Mouse (Mus musculus) cerebellum, adult 2 months (tissue): ENCODE data around the gene Olfr733. TPM values are rescaled to one million over a fixed set of nuclear protein-coding genes. Genes with fewer than 3 reads are reported as not detected.

Experiments
- DNase-seq, 2 experiments: peaks; one replicate each; pipeline ENCODE4 v3.0.0; 2021
- H3K27ac ChIP-seq: fragments of 200-500 bp; 2 replicates; pipeline ENCODE4 v1.5.1; 2012; ENCODE audit warnings: low read length, control low read depth, inconsistent platforms; ENCODE audit not compliant: insufficient read depth
- H3K27me3 ChIP-seq: fragments of 200-500 bp; 2 replicates; pipeline ENCODE4 v1.6.1; 2012; ENCODE audit warnings: inconsistent platforms, mild to moderate bottlenecking, low read length, moderate library complexity; ENCODE audit not compliant: control insufficient read depth, insufficient read depth
- H3K4me1 ChIP-seq: fragments of 200-500 bp; 2 replicates; pipeline ENCODE4 v1.6.1; 2011; ENCODE audit warnings: low read length; ENCODE audit not compliant: control insufficient read depth, insufficient read depth
- H3K4me3 ChIP-seq: fragments of 200-500 bp; replicated peaks from 2 replicates; pipeline ENCODE3; 2011; ENCODE audit warnings: mild to moderate bottlenecking, low read depth, low read length, control low read depth; ENCODE audit not compliant: insufficient read depth
- CTCF ChIP-seq: fragments of 200-500 bp; IDR thresholded peaks from 2 replicates; pipeline ENCODE4 v1.5.1; 2011; ENCODE audit warnings: low read depth, mild to moderate bottlenecking, control low read depth, low read length, moderate library complexity, borderline replicate concordance; ENCODE audit not compliant: insufficient read depth
- POLR2A ChIP-seq: fragments of 200-500 bp; IDR thresholded peaks from 2 replicates; pipeline ENCODE4 v1.6.1; 2011; ENCODE audit warnings: low read length, control low read depth, borderline replicate concordance; ENCODE audit not compliant: insufficient read depth
- WGBS: fragments of 180-500 bp; shearing (Covaris S2); methylation state at CpG from one replicate; pipeline ENCODE4 v1.1.7; 2018; 5-methylcytosine and 5-hydroxymethylcytosine counted together
- polyA plus RNA-seq: library from polyadenylated mRNA; depleted of rRNA; stranded (reverse); fragments of >200 nt; gene quantifications from 2 replicates; pipeline ENCODE4 v1.2.3, GENCODE M21; 2012; rRNA removed

Olfr733 gene
- polyA plus RNA-seq: not detected in 2 replicates

DNA sequence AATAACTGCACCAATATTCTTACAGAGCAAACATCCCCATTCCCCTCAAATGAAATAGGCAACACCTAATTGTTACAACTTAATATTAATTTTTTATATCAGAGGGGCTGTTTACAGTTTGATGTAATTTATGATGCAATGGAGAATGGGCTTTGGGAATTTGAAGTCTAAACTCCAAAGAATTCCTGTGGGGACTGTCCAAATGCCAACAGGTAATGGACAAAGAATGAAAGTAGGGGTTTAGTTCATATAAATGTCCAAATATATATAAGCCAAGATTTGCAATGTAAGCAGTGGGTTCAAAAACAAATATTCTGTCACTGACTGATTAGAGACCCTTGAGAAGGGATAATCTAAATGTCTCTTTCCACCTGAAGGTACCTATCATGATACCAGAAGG, at the start of gene Olfr733:
Olfr733 (minus strand) TSS at position 101 of the 400 bp plus-strand sequence.
- no peak for DNase-seq
- no peak for TF ChIP-seq CTCF
- TF ChIP-seq POLR2A: no peak
- no peak within 1 kb of the TSS for H3K4me3 ChIP-seq
- H3K27ac ChIP-seq: no peak within 1 kb of the TSS
- H3K27me3 ChIP-seq: no peaks in the 10 kb centered on the region
- no peaks in the 10 kb centered on the region for H3K4me1 ChIP-seq

DNA sequence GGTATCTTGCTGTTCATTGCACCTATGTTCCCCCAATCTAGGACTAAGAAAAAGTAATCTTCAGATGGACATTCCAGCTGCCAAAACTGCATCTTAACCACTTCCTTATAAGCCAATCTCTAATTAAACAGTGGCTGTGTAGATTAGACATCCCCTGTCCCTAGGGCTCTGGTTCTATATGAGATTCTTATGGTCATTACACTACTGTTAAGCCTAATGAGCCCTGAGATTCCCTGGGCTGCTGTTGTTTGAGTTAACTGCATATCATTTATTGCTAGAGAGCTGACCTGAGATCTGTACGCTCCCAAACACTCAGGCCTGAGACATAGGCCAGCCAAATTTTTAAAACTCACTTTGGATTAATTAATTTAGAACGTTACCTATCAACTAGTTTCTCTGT, 47.5 kb upstream of the Olfr733 start, which contains the start of gene Olfr735:
Olfr735 (minus strand) TSS at position 77 of the 400 bp plus-strand sequence.
- Histone ChIP-seq H3K27me3 (no peaks in the 10 kb centered on the region), H3K4me3 (no peak within 1 kb of the TSS), H3K4me1 (no peaks in the 10 kb centered on the region), H3K27ac (no peak within 1 kb of the TSS)
- DNase-seq: no peak
- WGBS: 79% methylated on average over 2 of the region's 2 CpGs
- TF ChIP-seq CTCF: no peak
- no peak for TF ChIP-seq POLR2A

DNA sequence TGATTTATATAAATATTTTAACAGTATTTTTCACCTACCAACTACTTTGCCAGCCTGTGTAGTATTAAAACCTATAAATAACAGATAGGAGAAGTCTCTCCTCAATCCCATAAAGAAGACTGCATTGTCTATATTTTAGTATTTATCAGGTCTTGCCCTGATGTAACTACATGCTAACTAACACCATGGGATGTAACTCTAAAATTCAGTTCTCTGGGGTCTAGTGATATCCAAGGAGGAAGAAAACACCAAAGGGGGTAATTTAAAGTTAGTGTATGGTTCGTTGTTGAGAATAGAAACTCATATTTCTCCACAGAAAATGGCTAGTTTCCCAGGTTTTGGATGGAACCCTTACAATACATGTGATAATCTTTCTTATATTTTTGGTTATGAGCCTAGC, 25.3 kb upstream of the Olfr733 start, which contains the start of gene Olfr734:
Olfr734 (minus strand) TSS at position 101 of the 400 bp plus-strand sequence.
- no peaks in the 10 kb centered on the region for H3K4me1 ChIP-seq
- DNase-seq: no peak
- WGBS: 55% methylated on average over 1 of the region's 1 CpGs
- TF ChIP-seq POLR2A: no peak
- no peaks in the 10 kb centered on the region for H3K27me3 ChIP-seq
- no peak within 1 kb of the TSS for H3K27ac ChIP-seq
- H3K4me3 ChIP-seq: no peak within 1 kb of the TSS

- Histone ChIP-seq H3K4me1 (no peaks in the 10 kb centered on the region), H3K27me3 (no peaks in the 10 kb centered on the region), H3K27ac (no peak within 1 kb of the TSS), H3K4me3 (no peak within 1 kb of the TSS)
- TF ChIP-seq CTCF: no peak
- DNase-seq: no peak
- WGBS: 94% methylated on average over 1 of the region's 1 CpGs
Measured at GRCm38 (mm10) chr14:50284106-50284505, 17.2 kb downstream of the Olfr733 start, which contains the start of gene Olfr732. TSS of gene Olfr732 (minus strand) at chr14:50284206.

Other genes starting within 250 kb of the Olfr733 start
- not detected in 2 replicates for gene Olfr726, start 210.6 kb downstream of the Olfr733 start, polyA plus RNA-seq
- gene Olfr727, start 178.3 kb downstream of the Olfr733 start, polyA plus RNA-seq: not detected in 2 replicates
- gene Olfr728, start 158.8 kb downstream of the Olfr733 start, polyA plus RNA-seq: not detected in 2 replicates
- gene Olfr729, start 148.6 kb downstream of the Olfr733 start, polyA plus RNA-seq: not detected in 2 replicates
- gene Olfr730, start 113.3 kb downstream of the Olfr733 start, polyA plus RNA-seq: not detected in 2 replicates
- gene Olfr731, start 59.7 kb downstream of the Olfr733 start, polyA plus RNA-seq: not detected in 2 replicates
- gene Olfr732, start 17.3 kb downstream of the Olfr733 start, polyA plus RNA-seq: not detected in 2 replicates
- gene Olfr734, start 25.2 kb upstream of the Olfr733 start, polyA plus RNA-seq: not detected in 2 replicates
- gene Olfr735, start 47.4 kb upstream of the Olfr733 start, polyA plus RNA-seq: not detected in 2 replicates
- gene Tlr11, start 56.4 kb upstream of the Olfr733 start, polyA plus RNA-seq: not detected in 2 replicates
- not detected in 2 replicates for gene Olfr736, start 79.6 kb upstream of the Olfr733 start, polyA plus RNA-seq
- not detected in 2 replicates for gene Olfr738, start 106.0 kb upstream of the Olfr733 start, polyA plus RNA-seq
- gene Olfr739, start 117.1 kb upstream of the Olfr733 start, polyA plus RNA-seq: not detected in 2 replicates
- gene Olfr740, start 144.0 kb upstream of the Olfr733 start, polyA plus RNA-seq: not detected in 2 replicates
- not detected in 2 replicates for gene Olfr741, start 171.2 kb upstream of the Olfr733 start, polyA plus RNA-seq
- not detected in 2 replicates for gene Olfr742, start 202.1 kb upstream of the Olfr733 start, polyA plus RNA-seq
- not detected in 2 replicates for gene Olfr743, start 220.3 kb upstream of the Olfr733 start, polyA plus RNA-seq